Mouse (Mus musculus): Measurements from ENCODE around the gene Rgs19. TPM values are rescaled to one million over a fixed set of nuclear protein-coding genes. Genes with fewer than 3 reads are reported as not detected.

Rgs19 gene
- total RNA-seq, 2 experiments from 2014 or later: 44.0 to 44.1 TPM

DNA sequence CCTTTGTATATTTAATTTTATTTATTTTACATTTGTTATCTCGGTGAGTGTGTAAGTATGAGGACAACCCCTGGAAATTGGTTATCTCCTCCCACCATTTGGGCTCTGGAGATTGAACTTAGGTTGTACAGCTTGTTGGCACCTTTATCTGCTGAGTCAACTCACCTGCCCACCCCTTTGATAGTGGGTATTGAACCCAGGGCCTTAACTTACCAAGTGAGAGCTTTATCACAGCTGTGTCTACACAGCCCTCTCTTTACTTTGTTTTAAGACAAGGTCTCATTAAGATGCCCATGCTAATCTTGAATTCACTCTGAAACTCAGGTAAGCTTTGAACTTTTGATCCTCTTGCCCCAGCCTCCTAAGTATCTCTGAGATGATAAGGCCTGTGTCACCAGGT lies 11.8 kb downstream of the Rgs19 start:
- no peak for DNase-seq

DNA sequence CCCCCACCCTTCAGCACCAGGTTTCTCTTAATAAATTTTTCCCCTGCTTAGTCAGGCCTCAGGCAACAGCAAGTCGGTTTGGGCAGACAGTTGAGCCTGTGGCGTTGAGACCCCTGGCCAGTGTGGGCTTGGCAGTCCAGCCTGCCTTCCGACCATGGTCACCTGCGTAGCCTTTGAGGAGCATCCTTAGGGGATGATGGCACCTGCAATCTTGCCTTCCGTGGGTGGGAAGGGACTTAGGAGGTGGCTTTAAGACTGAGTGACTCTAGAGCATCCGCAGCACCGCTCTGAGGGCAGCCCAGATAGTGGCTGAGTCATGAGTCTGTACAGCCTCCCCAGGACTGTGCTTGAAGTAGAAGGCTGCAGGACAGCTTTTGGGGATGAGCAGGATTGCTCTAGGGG lies 13.1 kb downstream of the Rgs19 start:
- no peak for DNase-seq

DNA sequence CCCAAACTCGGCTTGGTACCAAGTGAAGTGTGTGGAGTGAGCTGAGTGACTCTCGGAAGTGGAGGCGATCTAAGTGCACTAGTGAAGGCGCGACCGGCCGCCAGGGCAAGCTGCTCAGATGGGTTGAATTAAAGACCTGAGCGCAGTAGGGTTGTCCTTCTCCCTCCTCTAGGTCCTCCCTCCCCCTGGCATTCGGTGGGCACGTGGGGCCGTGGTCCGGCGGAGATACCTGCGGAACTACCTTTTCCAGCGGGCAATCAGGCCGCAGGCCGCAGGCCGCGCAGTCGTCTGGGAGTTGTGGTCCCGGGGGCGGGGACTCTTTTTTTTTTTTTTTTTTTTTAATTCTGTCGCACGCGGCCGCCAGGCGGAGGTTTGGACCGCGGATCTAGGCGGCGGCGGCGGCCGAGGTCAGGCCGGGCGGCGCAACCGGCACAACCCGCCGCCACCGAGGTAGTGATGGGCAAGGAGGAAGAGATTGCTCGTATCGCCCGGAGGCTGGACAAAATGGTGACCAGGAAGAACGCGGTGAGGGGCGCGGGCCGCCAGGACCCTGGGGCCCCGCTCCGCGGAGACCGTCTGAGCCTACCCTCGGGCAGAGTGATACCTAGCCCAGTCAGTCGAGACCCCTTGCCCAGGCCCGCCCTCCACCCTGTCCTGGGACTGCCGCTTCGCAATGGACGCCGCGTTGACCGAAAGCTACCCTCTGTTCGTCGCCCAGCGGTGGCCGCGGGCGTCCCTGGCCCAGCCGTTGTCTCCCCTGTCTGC lies 13.6 kb downstream of the Rgs19 start, which contains the start of gene Tcea2:
TSS of gene Tcea2 (plus strand) at position 360 of the 765 bp plus-strand sequence.
- DNase-seq: peak; percentile 67 to 70

DNA sequence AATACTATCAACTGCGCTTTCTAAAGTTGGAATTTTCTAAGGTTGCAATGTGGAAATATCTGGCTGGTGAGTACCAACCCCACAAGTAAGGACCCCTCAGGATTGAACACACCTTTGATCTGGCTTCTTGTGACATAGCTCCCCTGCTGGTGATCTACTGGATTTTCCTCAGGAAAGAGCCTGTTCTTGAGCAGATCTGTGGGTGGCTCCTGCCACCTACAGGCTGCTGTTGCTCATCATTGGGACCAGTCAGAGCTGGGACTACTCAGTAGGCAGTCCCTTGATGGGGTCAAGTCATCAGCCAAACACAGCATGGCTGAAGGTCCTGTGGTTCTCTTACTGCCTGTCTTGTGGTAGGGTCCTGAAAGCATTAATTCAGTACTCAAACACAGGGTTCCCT lies 15.0 kb downstream of the Rgs19 start:
- peak; percentile 75 to 76 for DNase-seq

DNA sequence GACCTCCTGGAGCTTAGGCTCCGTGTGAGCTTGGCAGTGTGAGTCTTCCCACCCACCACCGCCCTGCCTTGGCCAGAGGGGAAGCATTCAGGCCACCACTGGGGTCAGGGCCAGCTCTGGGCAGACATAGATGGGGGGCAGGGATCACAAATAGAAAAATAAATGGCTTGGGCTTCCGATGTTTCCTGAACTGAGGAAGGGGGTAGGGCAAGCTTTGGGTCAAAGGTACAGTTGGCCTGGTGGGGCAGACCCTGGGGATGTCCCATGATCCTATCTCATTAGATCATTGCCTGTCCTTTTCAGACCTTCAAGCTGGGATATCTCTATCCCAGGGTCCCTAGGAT lies 16.1 kb downstream of the Rgs19 start:
- DNase-seq: no peak

DNA sequence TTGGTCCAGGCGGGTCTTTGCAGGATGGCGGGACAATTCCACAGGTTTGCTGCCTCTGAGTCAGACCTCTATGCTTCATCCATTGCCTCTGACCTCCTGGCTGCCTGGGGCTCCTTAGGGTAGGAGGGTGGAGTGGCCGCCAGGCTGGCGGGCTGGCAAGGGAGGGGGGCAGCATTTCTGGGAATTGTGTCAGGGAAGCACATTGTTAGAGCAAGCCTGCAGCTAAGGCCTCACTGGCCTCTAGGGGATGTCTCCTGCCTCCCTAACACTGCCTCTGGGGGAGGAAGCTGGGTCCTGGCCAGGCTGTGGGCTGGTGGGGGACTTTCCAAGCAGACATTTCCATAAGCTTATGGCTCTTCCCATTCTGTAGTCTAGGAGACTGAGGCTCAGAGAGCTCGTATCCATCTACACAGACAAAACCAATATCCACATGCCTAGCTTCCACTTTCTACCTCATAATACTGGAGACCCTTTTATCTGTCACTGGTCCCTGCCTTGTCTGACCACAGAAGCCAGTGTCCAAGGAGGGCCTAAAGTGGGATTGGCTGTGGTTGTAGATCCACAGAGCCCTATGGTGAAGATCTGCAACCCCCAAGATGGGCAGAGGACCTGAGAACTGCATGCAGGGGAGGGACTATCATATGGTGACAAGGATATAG lies 16.6 kb downstream of the Rgs19 start:
- no peak for DNase-seq

DNA sequence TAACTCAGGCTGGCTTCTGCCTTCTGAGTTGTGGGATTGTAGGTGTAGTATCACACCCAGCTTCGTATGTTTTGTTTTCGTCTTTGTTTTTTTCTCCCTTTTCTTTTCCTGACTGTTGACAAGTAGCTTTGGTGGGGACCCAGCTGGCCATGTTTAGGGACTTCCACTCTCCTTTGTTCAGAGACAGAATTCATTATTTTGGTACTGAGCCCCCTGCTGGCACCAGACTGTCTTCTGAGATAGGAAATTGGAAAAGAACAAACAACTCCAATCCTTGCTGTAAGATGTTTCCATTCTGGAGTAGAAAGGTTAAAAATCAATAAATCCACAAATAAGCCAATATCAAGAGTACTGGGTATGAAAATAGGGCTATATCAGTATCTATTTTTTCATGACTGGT lies 17.4 kb downstream of the Rgs19 start:
- no peak for DNase-seq

DNA sequence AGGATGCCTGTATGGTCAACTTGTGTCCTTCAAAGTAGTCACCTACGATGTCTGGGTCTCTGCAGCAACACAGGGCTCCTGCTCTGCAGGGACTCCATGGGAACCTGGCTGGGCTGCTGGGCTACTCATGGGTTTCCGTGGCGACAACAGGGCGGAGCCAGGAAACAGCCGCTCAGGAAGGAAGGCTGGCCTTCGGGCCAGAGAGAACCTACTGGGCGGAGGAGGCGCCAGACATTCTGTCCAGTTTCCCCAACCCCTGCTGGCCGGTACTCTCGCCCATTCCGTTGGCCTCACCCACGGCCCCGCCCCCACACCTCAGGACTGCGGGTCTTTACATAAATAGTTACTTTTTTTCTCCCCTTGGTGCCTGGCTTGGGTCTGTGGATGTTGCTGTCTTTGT lies 18.3 kb downstream of the Rgs19 start:
- no peak for DNase-seq

DNA sequence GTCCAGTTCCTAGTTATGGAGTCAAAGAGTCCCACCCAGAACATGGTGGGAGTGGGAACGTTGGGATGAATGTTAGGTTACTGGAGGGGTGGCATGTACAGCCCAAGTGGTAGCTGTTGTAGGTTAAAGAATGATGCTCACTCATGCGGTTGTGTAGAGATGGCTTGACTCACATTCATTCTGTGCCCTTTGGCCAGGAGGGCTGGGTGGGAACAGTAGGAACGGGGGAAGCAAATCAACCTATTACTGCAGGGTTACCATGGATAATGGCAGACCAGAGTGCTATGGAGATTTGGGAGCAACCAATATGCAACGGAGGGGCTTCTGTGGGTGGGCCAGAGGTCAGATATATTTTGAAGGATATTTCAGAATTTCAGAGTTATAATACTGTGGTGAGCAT lies 18.8 kb downstream of the Rgs19 start:
- no peak for DNase-seq

DNA sequence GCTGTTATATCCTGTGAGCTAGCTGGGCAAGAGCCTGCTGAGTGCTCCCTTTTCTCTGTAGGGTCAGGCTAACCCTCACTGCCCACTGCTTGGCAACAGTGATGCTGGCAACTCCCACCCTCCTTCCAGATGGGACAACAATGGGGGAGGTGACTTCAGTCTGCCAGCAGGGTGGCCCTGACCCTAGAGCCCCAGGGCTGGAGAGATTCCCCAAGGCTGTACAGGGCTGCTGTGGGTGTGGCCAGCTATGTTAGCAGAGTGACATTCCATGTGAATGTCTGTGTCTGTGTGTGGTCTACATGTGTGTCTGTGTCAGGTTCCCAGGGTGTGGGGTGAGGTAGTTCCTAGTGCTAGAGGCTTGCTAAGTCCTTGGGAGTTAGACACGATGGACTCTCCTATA lies 20.3 kb downstream of the Rgs19 start:
- no peak for DNase-seq

DNA sequence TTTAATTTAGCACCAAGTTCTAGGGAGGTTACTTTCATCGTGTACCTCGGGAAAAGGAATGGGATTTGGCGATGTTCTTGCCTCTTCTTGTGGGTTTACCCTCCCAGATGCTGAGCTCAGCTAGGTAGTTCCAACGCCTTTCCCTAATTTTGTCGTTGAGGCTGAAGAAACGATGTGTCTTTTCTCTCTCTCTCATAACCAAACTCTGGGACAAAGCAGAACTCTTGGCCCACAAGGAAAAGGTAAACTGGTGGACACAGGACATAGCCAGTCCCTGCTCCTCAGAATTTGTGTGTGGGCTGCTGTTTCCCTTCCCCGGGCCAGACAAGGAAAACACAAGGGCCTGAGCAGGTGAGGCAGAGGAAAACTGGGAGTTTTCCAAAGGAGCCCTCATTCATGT lies 21.8 kb downstream of the Rgs19 start:
- no peak for DNase-seq

DNA sequence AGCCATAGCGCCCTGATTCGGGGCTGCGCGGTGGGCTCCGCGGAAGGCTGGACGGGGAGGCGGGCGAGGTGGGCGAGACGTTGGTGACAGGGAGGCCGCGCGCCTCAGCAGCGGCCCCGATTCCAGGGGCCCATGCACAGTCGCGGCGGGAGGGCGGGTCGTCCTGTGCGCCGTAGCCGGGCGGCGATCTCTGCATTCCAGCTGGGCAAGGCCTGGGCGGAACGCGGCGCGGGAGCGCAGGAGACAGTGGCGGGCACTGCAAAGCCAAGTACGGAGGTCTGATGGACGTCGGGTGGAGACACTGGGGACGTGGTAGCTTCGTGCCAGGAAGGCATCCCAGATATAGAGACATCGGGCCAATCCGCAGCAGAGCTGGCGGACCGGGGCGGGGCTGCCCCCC lies 22.5 kb downstream of the Rgs19 start, which contains the start of gene Sox18:
TSS of gene Sox18 (minus strand) at position 315 of the 400 bp plus-strand sequence.
- no peak for DNase-seq

DNA sequence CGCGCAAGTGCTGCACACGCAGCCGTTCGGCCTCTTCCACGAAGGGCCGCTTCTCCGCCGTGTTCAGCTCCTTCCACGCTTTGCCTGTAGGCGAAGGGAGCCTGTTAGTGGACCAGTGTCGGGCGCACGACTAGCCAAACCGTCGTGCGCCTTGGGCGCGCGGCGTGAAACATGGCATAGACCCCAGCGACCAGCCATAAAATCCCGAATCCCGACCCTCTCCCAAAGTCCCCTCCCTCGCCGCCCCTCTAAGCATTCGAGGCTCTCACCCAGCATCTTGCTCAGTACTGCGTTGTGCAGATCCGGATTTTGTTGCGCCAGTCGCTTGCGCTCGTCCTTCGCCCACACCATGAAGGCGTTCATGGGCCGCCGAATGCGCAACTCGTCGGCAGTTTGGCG lies 22.9 kb downstream of the Rgs19 start:
- DNase-seq: no peak

DNA sequence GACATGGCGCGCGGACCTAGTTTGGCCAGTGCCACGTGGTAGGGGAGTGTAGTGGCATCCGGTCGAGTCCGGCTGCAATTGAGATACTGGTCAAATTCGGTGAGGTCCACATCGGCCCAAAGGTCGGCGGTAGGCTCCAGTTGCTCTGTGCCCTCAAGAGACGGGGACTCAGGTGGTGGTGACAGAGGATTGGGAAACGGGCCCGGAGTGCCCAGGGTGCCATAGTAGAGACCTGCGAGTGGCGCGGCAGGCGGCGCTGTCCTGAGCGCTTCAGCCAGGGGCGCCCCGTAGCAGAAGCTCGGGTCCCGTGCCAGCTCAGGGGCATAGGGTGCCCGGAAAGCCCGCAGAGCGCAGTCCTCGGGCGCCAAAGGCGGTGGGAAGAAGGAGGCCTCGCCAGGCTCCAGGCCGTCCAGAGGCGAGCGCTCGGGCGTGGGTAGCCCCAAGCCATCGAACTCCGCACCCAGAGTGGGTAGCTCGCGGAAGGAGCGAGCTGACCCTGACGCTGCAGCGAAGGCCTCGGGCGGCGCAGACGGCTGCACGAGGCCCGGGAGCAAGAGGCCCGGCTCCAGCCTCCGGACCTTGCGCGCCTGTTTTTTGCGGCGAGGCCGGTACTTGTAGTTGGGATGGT lies 23.4 kb downstream of the Rgs19 start:
- DNase-seq: no peak

DNA sequence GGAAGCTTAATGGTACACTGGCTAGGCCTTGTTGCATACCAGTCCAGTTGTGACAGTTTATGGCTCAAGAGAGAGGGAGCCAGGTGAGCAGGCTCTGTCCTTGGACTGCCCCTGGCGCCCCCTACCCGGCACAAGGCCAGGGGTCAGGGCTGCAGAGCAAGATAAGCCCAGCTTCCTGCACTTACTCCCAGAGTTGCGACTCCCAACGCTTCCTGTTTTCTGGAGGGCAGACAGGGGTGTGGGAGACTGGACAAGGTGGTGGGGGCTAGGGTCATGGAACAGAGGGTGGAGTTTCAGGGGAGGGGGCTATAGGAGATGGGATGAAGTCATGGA lies 30.5 kb downstream of the Rgs19 start:
- DNase-seq: no peak

DNA sequence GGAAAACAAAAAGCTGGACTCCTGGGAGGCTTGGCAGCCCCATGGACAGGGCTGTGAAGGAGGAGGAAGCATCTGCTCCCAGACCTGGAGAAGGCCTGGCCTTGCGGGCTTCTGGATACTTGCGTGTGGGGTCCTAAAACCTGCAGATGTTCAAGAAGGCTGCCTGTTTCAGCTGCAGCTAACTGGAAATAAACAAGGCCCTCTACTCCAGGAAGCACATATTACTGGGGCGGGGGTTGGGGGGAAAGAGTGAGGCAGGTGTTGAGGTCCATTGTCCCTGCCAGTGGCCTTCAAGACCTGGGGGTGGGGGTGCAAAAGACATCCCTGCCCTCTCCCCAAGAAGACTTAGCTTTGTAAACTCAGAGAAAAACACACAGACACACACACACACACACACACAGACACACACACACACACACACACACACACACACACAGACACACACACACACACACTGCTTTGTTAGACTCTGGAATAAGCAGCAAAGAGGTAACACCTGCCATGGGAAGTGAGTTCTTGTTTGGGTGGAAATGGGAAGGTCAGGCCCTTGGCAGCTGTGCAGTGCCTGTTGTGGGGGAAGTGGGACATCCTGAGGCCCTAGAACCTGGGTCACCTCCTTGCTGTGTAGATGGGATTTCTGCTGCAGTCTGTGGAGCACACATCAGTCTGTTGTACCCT lies 31.0 kb downstream of the Rgs19 start:
- no peak for DNase-seq

DNA sequence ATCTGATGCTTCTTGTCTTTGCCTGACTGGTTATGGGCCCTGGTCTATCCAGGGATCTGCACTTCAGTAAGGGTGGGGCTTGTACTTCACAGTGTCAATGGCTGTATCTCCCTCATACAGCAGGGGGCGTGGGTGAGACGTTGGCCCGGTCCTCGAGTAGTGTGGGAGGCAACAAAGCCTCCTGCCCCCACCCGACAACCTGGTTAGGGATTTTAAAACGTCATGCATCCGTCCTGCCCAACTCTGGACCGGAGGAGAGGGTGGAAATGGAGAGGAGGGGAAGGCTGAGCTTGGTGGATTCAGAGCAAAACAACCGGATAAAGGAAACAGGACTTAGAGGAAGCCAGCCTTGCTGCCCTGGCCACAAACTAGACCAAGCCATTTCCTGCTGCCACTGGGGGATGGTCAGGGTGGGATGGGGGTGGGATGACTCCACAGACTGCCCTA lies 34.1 kb downstream of the Rgs19 start:
- peak; percentile 78 to 82 for DNase-seq

DNA sequence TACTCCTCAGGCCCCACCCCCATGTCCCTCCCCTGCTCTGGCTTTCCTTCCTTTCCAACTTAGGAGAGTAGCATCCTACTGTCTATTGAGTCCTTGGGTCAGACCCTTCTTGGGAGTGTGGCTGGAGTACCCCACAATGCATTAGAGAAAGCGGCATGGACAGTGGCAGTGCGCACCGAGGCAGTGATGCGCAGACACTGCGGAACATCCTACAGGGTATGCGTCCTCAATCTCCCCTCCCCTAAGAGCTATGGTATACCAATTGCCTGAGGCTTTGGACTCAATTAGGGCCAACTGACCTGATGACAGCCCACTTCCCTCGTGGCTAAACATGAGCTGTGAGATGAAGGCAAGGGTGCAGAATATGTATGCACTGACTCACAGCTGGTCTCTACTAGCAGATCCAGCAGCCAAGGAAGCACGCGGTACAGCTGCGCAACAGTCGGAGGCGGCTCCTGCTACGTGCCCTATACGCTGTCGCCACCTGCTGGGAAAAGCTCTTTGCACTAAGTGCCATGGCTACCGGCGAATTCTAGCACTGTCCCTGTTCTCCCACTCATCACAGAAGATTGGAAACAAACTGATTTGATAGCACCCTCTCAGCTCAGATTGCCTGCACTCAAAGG lies 34.7 kb downstream of the Rgs19 start:
- DNase-seq: peak in 1 of 2 experiments; percentile 60

DNA sequence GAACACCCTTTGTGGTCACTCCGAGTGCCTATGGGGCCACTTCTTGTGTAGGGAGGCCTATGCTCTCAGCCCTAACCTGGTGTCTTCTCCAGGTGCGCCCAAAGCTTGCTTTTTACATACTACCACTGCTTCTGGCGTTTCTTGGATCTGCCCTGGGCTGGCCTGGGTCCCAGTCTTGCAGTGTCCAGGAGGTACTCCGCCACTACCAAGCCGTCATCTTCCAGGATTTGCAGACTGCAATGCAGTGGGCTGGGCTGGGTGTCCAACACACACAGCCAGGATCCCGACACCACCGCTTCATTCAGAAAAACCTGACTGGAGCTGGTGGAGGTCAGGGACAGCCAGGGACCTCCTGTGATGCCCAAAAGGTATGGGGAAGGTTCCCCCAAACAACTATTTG lies 35.2 kb downstream of the Rgs19 start:
- no peak for DNase-seq

DNA sequence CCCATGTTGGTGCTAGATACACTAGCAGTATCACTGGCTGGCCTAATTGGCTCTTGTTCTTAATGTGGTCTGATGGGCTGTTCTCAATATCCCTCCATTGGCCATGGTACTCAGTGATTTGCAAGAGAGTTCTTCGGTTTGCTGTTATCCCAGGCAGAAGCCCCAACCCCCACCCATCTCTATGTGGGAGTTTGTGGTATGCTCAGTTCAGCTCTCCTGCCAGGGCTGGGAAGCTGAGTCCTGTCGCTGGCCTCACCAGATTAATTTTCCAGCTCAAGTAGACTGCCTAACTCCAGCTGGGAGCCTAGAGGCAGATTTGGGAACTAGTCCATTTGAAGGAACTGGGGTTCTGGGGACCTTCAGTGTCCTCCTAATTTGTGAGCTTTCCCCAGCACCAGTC lies 36.3 kb downstream of the Rgs19 start:
- no peak for DNase-seq

DNA sequence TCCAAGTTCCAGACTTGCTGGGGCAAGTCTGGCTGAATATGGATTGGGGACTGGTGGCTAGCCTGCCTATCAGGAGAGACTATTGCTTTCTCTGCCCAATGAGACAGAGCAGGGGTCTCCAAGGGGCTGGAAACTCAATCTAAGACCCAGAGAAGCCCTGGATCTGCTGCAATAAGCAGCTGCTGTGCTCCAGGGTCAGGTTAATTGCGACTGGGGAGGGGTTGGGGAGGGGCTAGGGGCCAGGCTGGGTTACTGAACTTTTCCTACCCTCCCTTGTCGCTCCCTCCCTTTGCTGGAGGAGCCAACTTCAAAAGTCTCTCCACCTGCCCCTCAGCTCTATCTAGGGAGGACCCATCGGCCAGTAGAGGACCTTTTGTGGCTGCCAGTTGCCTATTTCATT lies 37.0 kb downstream of the Rgs19 start, which contains the start of gene Gm29797:
TSS of gene Gm29797 (plus strand) at position 301 of the 400 bp plus-strand sequence.
- DNase-seq: no peak

DNA sequence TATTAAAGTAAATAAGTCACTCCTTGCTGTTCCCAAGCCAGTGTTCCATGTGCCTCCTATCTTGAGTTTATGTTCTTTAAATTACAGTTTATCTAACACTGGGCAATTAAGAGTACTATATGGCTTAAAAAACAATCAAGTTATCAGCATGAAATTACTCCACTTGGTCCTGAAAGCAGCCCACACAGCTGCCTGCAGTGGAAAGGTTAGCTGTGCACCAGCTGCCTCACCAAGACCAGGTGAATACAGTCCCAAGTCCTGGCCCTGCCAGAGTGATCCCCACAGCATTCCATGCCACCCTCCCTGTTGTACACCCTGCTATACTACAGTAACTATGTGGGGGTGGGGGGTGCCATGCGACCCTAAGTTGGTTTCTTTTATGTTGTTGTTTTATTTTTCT lies 40.3 kb downstream of the Rgs19 start:
- DNase-seq: no peak

DNA sequence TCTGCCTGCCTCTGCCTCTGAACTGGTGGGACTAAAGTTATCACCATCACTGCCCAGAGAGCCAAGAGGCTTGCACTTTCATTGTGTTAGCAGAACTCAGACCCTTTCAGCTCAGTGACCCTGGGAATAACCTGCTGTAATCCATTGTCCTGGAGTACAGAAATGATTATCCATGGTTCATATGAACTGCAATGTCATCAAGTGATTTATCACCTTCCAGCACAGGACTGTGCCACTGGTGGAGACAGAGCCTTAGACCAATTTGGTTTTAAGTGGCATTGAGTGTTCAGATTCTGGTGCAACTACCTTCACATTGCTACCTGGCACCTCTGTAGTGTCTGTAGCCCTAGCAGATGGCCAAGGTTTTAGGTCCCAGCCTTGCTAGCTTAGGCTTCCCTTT lies 40.7 kb downstream of the Rgs19 start:
- no peak for DNase-seq
